Mouse (Mus musculus) lung, adult 18-20 months (tissue): ENCODE data around the gene Spryd3.

Source experiments
- DNase-seq, 2 experiments: peaks; one replicate each; pipeline ENCODE4 v3.0.0; 2022; ENCODE audit warnings: mixed read lengths in 2 of 2

Gene Spryd3

DNA sequence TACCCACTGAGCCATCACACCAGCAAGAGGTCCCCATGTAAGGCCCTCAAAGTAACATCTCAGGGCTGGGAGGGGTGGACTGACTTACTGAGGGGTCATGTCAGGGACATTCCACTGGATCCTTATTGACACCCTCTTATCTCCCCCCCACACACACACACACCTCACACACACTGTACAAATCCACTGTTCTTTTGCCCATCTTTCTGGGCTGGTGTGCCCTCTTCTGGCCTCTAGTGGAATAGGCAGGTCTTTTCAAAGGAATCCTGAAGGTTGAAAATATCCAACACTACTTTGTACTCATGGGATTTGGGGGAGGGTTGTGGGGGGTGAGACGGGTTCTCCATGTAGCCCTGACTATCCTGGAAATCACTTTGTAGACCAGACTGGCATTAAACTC is 10.8 kb upstream of the Spryd3 start:
- DNase-seq = peak; percentile 44 to 65

DNA sequence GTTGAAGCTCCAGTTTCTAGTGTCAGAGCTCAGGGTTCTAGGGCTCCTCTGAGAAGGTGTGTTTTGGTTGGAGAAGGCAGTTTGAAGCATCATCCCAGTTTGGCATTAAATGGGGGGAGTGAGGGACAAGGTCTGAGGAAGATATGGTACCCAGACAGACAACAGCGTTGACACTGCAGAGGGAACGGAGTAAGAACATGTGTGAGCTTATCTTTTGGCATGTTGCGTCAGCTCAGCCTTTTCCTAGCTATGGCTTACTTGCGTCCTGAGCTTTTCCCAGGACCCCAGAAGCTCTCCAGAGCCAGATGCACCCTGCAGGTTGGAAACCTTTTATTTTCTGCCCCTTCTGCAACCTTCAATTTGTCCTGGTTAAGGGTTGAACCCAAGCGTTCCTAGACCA is 10.1 kb upstream of the Spryd3 start:
- no peak for DNase-seq

DNA sequence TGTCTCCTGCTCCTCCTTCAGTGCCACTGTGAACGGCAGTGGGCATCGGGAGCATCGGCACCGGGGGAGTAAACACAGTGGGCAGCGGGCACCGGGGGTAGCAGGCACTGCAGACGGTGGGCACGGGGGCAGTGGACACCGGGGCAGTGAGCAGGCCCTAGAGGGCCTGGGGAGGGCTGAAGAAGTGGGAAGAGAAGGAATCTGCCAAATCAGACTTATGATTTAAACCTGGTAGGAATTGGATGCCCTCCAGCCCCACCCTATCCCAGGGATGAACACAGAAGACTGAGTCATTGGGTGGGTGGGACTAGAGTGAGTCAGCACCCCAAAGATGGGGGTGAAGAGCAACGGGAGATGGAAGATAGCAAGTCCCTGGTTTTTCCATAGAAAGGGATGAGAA is 9.3 kb upstream of the Spryd3 start:
- peak; percentile 44 to 55 for DNase-seq

DNA sequence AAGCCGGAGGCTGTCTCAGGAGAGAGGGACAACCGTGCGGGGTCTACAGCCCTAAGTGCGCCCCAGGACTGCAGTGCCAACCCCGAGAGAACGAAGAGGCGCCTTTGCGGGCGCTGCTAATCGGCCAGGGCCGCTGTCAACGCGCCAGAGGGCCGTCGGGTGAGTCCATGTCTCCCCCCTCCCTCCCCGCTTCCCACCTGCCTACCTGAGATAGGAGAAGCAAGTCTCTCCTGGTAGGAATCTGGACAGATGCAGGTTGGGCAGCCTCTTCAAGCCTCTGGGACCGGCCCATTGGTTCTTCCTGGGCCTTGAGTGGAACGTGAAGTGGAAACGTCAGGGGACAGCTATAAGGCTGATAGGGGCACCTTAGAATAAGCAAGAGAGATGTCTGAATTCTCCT is 8.7 kb upstream of the Spryd3 start:
- DNase-seq = peak; percentile 17 to 39

DNA sequence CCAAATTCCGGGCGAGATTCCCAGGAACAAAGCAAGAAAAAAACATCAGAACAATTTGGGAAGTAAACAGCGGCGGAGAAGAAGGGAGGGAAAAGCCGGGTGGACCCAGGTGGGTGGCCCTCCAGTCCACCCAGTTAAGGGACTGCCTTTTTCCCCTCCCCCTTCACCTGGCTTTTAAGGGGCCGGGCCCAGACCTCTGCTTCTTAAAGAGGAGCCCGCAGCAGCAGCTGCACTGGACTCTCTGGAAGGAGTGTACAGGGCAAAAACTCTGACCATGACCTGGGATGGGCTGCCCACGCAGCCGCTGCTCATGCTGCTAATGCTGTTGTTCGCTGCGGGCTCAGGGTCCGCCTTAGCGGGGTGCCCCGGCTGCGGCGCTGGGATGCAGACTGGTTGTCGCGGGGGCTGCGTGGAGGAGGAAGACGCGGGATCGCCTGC is 8.3 kb upstream of the Spryd3 start, which contains the start of gene Igfbp6:
Igfbp6 (plus strand) TSS at position 89 of the 438 bp plus-strand sequence.
- DNase-seq = peak; percentile 69 to 70

DNA sequence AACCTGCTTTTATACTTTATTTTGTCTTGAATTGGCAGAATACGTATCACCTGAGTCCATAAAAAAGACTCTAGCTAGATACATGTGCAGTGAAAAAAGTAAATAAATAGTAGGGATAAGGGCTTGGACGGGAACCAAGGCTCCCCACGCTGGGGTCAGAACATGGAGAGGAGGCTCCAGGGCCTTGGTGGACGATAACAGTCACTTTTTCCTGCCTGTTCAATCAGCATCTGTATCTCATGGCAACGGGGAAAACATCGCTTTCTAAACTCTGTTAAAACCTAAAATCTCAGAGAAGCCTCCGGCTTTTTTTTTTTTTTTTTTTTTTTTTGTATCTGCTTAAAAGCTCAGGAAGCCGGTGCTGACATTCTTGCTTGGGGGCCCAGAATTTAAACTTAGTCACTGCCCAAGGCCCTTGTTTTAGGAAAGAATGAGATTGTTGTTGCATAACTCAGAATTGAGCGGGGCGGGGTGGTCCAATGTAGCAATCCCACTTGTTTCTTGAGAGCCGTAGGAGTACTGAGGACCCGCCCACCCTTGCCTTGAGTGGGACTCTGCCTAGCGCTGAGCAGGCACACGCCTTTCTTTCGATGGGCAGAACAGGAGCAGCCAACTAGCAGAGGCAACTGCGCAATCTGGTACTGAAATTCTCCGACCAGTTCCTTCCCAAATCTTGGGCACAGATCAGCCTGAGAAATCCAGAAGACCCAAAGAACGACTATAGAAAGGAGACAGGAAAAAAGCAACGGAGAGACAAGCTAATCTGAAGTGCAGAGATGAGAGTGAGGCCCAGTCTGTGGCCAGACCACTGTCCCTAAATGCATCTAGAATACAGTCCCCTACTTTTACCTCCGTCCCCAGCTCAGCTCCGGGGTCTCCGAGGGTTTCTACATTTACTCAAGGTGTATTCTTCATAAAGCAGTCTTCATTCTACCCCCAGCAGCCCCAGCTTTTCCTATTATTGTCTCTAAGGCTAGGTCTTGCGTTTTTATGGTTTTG is 7.2 kb upstream of the Spryd3 start:
- DNase-seq = peak; percentile 92 to 94

DNA sequence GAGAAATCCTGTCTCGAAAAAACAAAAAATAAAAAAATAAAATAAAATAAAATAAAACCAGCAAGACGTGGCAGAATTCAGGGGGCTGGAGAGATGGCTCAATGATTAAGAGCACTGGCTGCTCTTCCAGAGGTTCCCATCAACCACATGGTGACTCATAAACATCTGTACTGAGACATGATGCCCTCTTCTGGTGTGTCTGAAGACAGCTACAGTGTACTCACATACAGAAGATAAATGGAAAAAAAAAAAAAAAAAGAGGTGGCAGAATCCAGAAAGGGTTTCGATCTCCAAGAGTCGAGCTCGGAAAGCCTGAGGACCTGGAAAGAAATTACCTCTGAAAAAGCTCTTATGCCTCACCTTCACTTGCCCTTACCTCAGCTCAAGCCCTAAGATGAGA is 5.1 kb upstream of the Spryd3 start:
- no peak for DNase-seq

DNA sequence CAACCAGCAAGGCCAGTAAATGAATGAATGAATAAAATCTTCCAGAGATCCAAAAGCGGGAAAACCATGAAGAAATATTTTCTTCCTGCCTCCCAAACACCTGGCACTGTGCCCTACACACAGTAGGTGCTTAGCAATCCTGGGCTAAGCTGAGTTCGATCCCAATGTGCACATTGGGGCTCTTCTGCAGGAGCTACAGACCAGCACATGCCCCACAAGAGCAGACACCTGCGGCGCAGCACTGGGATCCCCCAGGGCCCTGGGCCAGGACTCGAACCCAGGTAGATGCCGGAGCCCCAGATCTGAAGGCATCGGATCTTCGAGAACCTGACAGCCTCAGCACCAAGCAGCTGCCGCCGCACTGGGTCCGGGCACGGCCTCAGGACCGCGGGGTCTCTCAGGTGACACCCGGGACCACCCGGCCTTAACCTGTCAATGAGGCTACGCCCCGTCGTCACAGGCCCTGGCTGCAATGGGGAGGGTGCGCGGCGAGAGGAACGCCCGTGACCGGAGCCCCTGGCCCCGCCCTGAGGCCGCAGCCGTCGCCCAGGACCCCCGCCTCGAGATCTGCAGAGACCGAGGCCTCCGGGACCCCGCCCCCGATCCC is 409 bp downstream of the Spryd3 start:
- DNase-seq = no peak

DNA sequence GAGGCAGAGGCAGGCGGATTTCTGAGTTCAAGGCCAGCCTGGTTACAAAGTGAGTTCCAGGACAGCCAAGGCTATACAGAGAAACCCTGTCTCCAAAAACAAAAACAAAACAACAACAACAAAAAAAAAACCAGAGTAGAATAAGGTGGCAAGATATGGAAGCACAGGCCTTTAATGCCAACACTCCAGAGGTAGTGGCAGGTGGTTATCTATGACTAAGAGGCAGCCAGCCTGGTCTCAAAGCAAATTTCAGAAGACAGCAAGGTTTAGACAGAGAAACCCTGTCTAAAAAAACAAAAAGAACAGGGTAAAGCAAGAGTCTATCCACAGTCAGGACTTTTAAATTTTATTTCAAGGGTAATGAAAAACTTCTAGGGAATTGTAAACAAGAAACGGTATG is 1.3 kb downstream of the Spryd3 start:
- no peak for DNase-seq

DNA sequence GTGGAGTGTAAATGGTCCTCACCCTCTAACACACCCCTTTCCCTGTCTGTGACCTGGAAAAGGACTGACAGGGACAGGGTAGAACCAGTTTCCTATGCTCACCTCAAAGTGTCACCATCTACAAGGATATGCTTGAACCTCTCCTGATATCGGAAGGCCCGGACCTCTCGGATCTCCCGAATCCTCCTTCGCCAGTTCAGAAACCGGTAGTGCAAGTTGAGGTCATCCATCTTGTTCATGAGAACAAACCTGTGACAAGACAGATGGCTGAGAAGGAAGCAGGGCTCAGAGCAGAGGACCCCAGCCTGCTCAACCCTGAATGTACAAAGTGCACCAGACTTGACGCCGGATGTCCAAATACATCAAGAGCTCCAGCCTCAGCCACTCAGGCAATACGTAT is 2.7 kb downstream of the Spryd3 start:
- no peak for DNase-seq

DNA sequence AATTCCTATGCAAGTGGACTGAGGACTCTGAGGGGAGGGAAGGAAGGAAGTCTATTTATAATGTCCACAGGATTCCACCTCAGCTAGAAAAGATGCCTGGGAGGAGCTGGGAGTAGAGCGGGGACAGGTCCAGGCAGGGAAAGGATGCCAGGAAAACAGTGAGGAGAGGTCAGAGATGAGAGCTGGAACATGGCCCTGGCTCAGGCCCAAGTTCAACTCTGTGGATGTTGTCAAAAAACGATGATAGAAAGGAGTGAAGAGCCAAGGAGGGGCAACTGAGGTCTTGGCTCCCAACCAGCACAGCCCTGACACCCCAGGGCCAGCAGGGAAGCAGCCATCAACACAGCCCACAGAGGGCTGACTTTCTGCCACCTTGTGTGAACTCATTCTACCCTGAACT is 9.7 kb downstream of the Spryd3 start:
- DNase-seq = peak in 1 of 2 experiments; percentile 46

DNA sequence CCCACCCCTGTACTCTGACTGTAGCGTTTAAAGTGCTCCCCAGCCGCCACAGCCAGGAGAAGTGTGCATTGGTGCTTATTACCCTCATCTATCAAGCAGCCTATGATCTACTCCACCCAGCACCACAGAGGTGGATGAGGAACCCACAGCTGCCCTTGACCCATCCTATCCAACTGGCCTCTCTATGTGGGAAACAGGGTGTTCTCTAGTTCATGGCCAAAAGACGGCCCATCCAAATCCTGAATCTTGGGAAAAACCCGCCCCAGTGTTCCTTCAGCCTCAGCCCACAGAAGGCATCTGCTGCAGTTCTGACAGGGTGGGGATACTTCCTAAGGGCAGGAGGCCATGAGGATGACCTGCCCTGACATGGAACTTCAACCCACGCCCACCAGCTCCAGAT is 15.5 kb downstream of the Spryd3 start:
- no peak for DNase-seq

DNA sequence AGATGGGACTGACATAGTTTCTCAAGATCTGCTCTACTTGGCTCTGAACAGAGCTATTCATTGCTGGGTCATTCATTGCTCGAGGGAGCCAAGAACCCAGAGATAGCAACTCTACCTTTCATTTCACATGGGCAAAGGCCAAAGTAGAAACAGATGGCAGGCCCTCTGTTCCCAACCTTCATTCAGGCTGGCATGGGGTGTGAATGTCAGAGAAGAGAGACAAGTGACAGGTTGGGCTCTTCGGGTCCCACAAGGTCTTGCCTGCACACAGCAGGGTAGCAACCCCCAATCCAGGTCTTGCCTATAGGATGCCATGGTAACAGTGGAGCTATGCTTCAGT is 16.2 kb downstream of the Spryd3 start:
- no peak for DNase-seq

DNA sequence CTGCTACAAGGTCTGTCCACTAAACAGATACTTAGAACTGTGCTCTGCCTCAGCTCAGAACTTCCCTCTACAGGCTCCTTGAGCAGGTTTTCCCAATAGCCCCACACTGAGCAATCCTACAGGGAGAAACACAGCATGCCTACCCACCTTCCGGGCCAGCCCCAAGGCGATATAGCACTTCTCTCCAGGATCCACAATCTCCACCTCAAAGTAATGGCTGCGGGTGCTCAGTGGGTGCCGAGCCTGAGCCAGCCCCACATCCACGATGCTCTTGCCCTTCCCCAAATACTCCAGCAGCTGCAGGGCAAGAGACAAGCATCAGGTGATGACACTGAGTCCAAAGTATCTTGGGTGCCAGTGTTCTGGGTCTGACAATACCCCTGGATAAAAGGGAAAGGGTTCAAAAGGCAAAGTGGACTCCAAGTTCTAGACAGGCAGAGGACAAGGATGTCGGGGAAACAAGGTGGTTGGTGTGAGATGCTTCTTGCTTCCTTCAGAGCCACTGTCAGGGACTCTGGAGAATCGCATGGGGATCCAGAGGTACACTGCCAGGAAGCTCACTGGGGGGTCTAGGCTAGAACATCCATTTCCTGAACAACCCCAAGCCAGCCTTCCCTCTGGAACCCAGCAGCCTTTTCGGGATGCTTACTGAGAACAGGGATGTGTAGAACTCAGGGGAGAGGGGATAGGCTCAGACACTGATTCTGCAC is 16.8 kb downstream of the Spryd3 start:
- no peak for DNase-seq

DNA sequence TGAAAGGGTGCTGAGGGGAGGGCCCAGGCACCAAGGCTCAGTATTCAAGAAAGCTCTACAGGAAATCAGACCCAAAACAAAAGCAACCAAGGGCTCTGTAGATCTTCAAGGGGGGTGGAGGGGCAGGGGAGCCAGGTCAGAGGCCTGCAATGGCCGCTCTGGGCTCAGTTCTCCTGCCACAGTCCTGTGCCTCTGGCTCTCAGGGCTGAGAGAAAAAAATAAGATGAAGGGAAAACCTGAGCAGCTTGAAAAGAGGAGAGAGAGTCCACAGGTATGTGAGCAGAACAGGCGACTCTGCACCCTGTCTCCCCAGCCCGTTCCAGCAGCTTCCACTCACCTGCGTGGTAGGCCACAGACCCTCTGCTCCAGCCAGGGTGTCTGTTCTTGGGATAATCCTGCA is 17.4 kb downstream of the Spryd3 start:
- no peak for DNase-seq

DNA sequence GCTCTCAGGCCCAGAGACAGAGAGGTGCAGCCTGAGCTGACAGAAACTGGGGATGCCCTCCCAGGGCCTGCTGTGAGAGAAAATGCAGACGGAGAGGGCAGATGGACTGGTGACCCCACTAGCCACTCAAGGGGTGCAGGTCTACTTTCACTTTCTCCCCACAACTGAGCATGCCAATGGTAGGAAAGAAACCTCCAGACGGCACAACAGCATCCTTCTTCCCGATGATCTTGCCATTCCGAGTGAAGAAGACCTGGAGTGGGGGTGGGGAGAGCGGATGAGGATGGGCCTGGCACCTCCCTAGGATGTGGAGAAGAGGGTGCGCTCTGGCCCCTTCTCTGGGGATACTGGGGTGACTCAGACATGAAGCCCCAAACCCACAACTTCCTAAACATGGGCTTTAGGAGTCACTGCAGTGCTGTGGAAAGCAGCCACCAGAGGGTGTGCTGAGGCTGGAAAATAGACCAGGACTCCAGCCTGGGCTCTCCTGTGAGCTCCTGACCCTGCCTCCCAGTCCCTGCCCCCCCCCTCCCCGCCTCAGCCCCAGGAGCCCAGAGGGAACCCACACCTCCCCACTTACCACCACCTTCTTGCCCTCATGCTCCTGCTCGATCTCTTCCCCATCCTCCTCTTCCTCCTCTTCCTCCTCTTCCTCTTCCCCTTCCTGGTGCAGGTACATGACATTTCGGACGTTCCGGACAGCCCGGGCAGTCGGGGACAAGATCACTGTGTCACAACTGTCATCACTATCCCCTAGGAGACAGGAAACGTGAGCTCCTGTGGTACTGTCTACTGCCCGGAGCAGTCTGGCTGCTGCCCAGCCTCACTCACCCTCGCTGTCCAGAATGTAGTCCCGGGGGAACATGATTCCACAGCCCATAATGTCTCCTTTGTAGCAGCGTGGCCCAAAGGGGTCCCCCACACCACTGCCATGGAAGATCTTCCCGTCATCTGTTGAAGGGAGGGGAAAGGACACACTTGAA is 18.3 kb downstream of the Spryd3 start:
- no peak for DNase-seq

DNA sequence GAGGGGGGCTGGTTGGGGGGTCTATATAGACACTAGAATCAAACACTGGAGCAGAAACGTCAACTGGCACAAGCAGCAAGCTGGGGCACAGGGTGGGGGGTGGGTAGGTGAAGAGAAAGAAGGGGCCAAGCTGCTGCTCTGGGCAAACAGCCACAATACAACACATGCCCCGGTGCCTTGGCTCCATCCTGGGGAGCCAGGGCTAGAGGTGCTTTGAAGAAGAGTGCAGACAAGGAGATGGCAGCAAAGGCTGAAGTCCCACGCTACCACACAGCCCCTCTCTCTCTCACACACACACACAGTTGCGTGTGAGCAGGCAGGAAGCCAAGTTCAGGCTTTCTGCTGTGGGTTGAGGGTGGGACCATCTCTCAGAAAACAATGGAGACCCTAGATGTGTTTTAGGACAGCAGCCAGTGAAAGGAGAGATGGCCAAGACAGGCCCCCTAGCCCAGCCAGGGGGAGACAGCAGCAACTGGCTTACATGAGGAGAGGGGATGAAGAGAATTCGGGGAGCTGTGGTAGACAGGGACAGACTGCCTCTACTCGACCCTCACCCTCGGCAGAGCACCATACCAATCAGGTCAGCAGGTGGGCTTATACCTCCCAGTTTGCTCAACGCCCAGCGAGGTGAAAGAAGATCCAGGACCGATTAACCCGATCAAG is 19.1 kb downstream of the Spryd3 start:
- no peak for DNase-seq

DNA sequence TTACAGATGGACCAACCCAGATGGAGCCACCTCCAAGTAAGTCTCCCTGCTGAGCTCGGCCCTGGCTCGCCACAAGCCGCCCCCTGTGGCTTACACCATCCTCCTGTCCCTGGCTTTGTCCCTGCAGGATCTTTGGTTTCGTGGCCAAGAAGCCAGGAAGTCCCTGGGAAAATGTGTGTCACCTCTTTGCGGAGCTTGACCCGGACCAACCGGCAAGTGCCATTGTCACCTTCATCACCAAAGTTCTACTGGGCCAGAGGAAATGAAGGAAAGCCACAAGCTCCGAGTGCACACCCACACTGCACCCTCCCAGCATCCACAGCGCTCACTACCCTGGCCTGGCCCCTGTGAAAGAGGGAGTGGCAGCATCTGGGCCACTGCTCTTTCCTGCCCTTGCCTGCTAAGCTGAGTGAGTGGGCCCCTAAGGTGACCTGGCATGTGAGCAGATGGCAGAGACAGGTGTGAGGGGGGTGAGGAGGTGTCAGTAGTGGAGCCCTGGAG is 20.3 kb downstream of the Spryd3 start:
- DNase-seq = no peak

DNA sequence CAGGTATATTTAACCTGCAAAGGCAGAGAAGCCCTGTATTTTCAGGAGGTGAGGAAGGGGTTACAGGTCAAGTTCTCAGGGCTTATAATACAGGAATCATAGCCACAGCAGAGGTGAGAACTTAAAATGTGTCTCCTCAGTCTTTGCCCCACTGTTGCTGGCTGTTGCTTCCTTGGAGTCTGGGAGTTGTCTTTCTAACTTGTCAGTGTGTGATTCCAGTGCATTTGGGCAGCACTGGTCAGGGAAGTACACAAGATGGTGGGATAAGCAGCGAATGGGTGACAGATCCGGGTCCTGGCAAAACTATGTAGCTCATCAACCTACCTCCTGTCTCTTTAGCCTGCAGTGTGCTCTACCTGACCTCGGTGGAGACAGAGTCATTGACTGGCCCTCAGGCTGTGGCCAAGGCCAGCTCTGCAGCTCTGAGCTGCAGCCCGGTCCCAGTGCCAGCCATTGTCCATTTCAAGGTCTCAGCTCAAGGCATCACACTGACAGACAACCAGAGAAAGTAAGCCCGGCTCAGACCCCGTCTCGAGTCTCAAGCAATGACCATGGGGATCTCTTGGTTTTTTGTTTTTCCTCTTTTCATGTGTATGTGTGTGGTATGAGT is 21.3 kb downstream of the Spryd3 start:
- no peak for DNase-seq

DNA sequence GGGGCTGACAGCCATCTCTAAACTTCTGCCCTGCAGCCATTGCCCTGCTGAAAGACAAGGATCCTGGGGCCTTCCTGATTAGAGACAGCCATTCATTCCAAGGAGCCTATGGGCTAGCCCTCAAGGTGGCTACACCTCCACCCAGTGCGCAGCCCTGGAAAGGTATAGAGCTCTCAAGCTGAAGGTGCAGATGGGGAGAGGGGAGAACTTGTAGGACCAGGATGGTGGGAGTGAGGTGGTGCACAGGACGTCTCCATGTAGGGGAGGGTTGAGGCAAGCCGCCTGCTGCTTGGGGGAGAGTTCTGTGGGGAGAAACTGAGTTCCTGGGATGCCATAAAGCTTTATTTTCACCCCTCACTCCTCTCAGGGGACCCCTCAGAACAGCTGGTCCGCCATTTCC is 22.4 kb downstream of the Spryd3 start:
- DNase-seq = no peak

DNA sequence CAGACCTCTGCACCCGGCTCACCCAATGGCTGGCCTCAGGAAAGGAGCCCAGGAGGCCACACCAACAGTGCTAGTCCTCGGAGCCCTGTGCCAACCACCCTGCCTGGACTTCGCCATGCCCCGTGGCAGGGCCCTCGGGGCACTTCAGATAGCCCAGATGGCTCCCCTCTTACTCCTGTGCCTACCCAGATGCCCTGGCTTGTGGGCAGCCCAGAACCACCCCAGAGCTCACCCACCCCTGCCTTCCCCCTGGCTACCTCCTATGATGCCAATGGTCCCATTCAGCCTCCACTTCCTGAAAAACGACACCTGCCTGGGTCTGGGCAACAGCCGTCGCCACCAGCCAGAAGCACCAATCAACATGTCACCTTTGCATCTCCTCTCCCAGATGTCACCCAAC is 23.2 kb downstream of the Spryd3 start:
- DNase-seq = no peak
